Mouse (Mus musculus): Measurements from ENCODE around the gene Wt1.
A peak's percentile ranks its signal among the peaks of the same experiment; 100 is the strongest.

GRCm38 (mm10) chr2:105188182-105188581 is 61.9 kb downstream of the Wt1 start:
- TF ChIP-seq CTCF (IDR thresholded peaks at IDR 0.05; ENCODE audit: low read depth, low read length), result peak; percentile 3
- no peak for TF ChIP-seq EP300 (IDR thresholded peaks at IDR 0.05; ENCODE audit: insufficient read depth, low read depth, low read length)
